Comparison of ENCODE assay signal across 12 mouse cellular contexts in genomic region chr11:114175437-114176131, GRCm38 (mm10).
DNase-seq lines count a peak whose midpoint lies in the region; ATAC-seq and TF ChIP-seq lines count a peak whose summit lies in the region.
"Had no signal": no experiment of that assay in that cellular context is flagged by ENCODE, and none has a peak within 500 bp of the region (broad histone marks: within the 10 kb centered on the region; RNA-seq: fewer than 3 reads in every experiment).

No protein-coding gene starts in this region.

- no peak overlapping the region for H3K4me2 ChIP-seq in forebrain, embryonic 14.5 days (ENCODE audit: low read length)
- H3K4me2 ChIP-seq in limb, embryonic 15.5 days: no peak overlapping the region
- H3K4me2 ChIP-seq: embryonic facial prominence, embryonic 12.5 days; liver, embryonic 11.5 days had no signal

- intact Hi-C loops in left cerebral cortex, adult 2 months (cut with DNase I): no loop called here

- ATAC-seq in forebrain, embryonic 14.5 days: peak; percentile 83
- ATAC-seq in limb, embryonic 15.5 days (ENCODE audit: insufficient number of reproducible peaks, low FRiP score, low TSS enrichment, low read depth): peak; percentile 17; the same call in 1 of the 2 replicates
- ATAC-seq: intestine, embryonic 16.5 days had no signal

- H3K27me3 ChIP-seq in forebrain, embryonic 14.5 days (replicated peaks; ENCODE audit: control insufficient read depth, insufficient read depth, low read length): no peaks in the 10 kb centered on the region
- H3K27me3 ChIP-seq in limb, embryonic 15.5 days: no peaks in the 10 kb centered on the region
- H3K27me3 ChIP-seq: embryonic facial prominence, embryonic 12.5 days had no signal

- peak overlapping the region; percentile 49; the same call in 1 of the 2 replicates for H3K27ac ChIP-seq in forebrain, embryonic 14.5 days (ENCODE audit: low read depth, low read length)
- peak overlapping the region; percentile 38; the same call in 1 of the 2 replicates for H3K27ac ChIP-seq in limb, embryonic 15.5 days
- H3K27ac ChIP-seq in left cerebral cortex, adult 2 months: no peak overlapping the region
- H3K27ac ChIP-seq: embryonic facial prominence, embryonic 12.5 days had no signal

- no peak overlapping the region for H3K4me3 ChIP-seq in forebrain, embryonic 14.5 days (ENCODE audit: low read depth, low read length)
- no peak overlapping the region for H3K4me3 ChIP-seq in limb, embryonic 15.5 days
- no peak overlapping the region for H3K4me3 ChIP-seq in left cerebral cortex, adult 2 months
- H3K4me3 ChIP-seq: embryonic facial prominence, embryonic 12.5 days had no signal

- H3K9me3 ChIP-seq in forebrain, embryonic 14.5 days (replicated peaks; ENCODE audit: control insufficient read depth, low read length): no peaks in the 10 kb centered on the region
- no peaks in the 10 kb centered on the region for H3K9me3 ChIP-seq in limb, embryonic 15.5 days
- H3K9me3 ChIP-seq: embryonic facial prominence, embryonic 12.5 days had no signal

- DNase-seq in gastrocnemius, postnatal 10 days: peak; percentile 21
- DNase-seq in gastrocnemius, adult 18-20 months (ENCODE audit: low spot score): no peak
- peak; percentile 91 for DNase-seq in cerebellum, adult 8-10 months
- peak; percentile 87 for DNase-seq in forebrain, embryonic 14.5 days (ENCODE audit: low spot score)
- no peak for DNase-seq in adrenal gland, postnatal 25 days
- no peak for DNase-seq in left cerebral cortex, adult 2 months (ENCODE audit: extremely low spot score in 1 of 2, low spot score in 2 of 2)
- DNase-seq in B cell, adult 2 months: no peak
- DNase-seq: gastrocnemius, postnatal 14 days had no signal

- H3K36me3 ChIP-seq in forebrain, embryonic 14.5 days (ENCODE audit: control insufficient read depth, insufficient read depth, low read length): no peaks in the 10 kb centered on the region
- H3K36me3 ChIP-seq in limb, embryonic 15.5 days: no peaks in the 10 kb centered on the region
- H3K36me3 ChIP-seq: embryonic facial prominence, embryonic 12.5 days had no signal

- no peak for TF ChIP-seq CTCF in left cerebral cortex, adult 2 months (IDR thresholded peaks at IDR 0.05)

- no peak overlapping the region for H3K9ac ChIP-seq in forebrain, embryonic 14.5 days (ENCODE audit: low read length)
- no peak overlapping the region for H3K9ac ChIP-seq in limb, embryonic 15.5 days
- H3K9ac ChIP-seq: embryonic facial prominence, embryonic 12.5 days had no signal

- H3K4me1 ChIP-seq in forebrain, embryonic 14.5 days (ENCODE audit: control insufficient read depth, insufficient read depth, low read length): peaks cover 37% of the 10 kb centered on the region
- peaks cover 46% of the 10 kb centered on the region for H3K4me1 ChIP-seq in limb, embryonic 15.5 days

- 10% methylated on average over 23 of the region's 23 CpGs for WGBS in forebrain, embryonic 14.5 days
- 31% methylated on average over 23 of the region's 23 CpGs for WGBS in limb, embryonic 15.5 days

Comparison
In these comparisons a context has a peak if more than half of its experiments do, and no peak if none do; other contexts are left out.
1. DNase-seq: peak in gastrocnemius, postnatal 10 days (single experiment), cerebellum, adult 8-10 months (single experiment) and forebrain, embryonic 14.5 days (single experiment); none in gastrocnemius, adult 18-20 months (single experiment), adrenal gland, postnatal 25 days (single experiment), left cerebral cortex, adult 2 months (0 of 2) and B cell, adult 2 months (0 of 2).